Mouse (Mus musculus): ENCODE results near the gene Plxna2. TPM values are rescaled to one million over a fixed set of nuclear protein-coding genes. Genes with fewer than 3 reads are reported as not detected.

The Plxna2 gene
- polyA plus RNA-seq, 2 experiments from 2014 or later = not detected

DNA sequence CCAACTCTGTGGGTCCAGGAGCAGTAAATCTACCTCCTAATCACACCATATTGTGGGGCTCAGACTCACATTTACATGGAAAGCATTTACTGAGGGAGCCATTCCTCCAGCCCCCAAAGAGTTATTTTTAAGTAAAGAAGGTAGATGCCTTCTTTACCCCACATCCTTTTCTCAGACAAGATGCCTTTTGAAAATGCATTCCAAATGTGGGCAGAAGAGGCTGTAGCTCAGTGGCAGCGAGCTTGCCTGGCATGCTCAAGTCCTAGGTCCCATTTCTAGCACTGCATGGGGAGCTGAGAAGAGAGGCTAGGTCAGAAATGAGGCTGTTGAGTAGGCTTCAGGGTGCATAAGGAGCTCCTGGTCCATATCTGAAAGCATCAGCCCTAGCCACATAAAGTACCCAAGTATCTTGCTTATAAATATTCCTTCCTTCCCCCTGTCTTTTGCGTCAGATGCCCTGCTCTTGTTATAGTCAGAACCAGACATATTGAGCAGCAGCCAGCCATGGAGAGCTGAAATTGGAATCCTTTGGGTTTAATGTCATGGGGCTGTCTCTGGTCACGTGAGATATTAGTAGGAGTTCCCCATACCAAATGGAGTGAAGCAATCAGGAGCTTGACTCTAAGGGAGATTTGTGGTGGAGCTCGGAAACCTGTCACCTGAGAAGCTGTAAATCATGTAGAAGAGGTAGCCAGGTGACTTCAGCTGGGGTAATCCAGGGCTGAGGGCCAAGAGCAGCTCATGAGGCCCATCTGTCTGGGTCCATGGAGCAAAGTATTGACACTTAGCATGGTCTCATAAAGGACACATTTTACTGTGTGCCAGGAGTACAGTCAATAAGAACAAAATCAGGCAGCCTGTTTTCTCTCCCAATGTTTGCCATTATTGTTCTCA is 96.4 kb downstream of the Plxna2 start:
- ATAC-seq = no peak

DNA sequence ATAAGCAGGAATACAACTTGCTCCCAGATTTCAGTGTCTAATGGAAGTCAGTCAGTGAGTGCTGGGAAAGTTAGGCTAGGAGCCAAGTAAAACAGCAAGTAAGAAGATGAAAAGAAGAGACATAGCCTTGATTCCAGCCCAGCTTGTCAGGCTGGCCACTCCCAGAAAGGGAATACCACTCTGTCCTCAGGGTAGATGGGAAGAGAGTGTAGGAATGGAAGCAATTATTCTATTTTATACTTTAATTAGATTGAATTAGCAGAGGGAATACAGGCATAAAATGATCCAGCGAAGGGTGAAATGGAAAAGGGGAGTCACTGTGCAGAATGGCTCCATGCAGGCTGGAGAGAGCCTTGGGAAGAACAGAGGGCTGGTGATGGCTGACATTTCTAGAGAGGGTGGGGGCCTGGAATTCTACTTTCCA is 99.4 kb downstream of the Plxna2 start:
- ATAC-seq = no peak

DNA sequence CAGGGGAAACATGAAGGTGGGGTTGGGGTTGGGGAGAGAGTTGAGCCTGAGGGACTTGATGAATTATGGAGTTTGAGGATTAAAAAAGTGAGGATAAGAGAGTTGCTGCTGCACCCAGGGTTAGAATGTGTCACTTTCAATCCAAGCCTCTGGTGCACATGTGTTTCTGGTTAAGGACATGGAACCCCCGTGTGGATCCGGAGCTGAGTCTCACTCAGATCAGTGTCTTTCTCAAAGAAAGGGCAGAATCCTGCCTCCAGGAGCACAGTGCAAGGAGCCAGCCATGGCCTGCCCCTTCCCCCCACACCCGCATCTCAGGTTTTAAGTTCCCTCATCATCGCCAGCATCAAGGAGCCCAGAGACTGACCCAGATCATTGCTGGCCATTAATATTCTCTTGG is 102.4 kb downstream of the Plxna2 start:
- ATAC-seq = no peak

DNA sequence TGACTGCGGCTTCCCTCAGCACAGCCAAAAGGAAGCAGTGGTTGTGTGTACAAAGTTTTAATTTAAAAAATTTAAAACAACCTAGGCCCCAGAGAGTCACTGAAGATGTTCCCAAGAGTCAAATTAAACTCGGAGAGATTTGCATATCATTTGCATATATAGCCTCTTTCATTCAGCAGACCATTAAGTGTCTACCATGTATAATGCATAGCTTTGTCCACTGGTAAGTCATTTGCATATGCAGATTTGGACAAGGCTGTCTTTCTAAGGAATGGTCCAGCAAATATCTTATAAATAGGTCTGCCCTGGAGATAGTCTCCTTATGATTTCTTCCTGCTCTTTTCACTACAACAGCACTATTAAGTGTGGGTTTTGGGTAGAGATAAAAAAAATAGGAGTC is 103.2 kb downstream of the Plxna2 start:
- ATAC-seq = no peak

DNA sequence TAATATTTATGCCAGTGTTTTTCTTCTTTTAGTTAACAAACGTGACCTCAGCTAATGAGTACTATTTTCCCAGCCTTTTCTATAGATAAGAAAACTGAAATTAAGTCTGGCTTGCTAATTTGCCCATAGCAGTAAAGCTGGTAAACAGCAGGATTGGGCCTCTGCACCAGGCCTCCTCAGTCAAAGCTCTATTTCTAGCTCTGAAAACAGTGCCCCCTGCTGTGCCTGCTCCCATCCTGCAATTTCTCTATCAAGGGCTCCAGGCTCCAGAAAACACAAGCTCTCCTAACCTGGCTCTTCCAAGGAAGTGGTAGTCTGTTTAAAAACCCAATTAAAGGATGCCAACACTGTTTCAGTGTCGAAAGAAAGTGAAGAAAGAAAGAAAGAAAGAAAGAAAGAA is 104.3 kb downstream of the Plxna2 start:
- no peak for ATAC-seq

DNA sequence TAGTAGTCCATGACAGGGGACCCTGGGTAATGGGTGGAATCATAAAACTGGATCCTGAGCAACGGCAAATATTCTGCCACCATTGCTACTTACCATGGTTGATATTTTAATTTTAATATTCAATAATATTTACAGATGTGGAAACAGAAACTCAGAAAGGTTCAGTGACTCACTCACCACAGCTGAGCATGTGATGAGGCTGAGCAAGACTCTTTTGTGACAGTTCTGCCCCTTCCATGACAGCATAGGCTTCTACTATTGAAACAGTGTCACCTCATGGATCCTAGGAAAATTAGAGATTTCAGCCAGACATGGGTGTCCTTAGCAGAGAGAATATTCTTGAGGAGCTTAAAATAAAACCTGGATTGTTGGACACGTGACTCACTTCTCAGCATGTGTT is 116.8 kb downstream of the Plxna2 start:
- ATAC-seq = no peak

DNA sequence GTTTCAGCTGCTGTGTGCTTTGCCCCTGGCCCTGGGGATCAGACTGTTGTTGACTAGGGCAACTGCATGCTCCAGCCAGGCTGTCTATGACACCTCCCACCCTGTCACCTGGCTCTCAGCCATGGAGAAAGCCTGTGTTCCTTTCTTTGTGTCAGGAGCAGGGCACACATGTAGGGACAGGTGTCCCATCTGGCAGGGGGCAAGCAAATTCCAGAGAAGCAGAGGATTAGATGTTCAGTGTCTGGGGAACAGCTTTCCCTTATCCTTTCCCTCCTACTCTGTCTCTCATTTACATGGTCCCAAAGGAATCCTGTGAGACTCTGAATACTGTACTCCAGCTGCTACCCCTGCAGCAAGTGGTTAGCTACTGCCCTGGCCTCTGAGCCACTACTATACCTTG is 121.9 kb downstream of the Plxna2 start:
- ATAC-seq = no peak

DNA sequence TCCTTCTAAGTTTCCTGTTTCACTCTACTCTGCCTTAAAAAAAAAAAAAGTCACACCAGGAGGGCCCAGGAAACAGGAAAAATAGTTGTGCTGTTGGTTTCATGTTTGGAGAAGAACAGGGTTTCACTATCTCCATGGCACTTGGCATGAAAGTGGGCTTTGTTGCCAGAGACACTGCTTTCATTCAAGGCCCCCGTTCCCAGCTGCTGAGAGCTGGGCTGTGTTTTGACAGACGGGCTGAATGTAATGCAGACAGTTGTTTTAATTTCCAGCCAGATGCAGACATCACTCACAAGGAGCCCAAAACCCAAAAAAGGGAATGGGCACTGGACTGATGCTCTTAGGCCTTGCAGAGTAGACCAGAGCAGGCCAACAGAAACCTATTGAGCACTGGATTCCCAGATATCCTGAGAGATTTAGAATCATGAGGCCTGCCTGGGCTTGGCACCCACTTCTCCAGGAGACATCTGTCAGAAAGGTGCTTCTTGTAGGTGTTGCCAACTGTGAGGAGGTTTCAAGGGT is 124.9 kb downstream of the Plxna2 start:
- ATAC-seq = no peak

DNA sequence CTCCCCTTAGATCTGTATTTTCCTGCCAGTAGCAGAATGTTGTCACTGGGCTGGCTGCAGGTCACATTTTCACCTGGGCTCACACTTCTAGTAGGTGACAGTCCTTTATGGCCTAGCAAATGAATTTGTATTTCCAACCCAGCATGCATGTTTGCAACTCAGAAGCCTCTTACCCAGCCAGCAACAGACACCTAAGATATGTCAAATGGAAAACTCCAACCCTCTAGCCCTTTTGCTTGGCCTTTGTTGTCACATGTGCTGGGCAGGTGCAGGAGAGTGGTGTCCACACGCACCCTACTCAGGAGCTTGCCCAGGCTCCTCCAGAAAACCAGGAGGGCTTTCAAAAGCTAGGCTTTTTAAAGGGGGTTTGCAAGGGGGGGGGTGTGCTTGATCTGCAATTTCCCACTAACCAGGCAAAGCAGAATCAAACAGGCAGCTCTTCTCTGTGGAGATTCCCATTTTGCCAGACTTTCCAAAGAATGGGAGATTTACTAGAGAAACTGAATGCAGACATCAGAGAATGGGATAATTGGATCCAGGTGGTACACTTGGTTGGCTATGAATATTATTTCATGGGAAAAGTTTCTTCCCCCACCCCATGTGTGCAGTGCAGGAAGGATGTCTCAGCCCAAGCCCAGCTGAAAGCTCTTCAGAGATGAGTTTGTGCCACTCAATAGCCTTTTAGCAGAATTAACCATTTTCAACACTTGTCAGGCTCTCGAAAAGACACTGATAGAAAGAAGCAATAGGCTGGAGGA is 127.3 kb downstream of the Plxna2 start:
- ATAC-seq = no peak

DNA sequence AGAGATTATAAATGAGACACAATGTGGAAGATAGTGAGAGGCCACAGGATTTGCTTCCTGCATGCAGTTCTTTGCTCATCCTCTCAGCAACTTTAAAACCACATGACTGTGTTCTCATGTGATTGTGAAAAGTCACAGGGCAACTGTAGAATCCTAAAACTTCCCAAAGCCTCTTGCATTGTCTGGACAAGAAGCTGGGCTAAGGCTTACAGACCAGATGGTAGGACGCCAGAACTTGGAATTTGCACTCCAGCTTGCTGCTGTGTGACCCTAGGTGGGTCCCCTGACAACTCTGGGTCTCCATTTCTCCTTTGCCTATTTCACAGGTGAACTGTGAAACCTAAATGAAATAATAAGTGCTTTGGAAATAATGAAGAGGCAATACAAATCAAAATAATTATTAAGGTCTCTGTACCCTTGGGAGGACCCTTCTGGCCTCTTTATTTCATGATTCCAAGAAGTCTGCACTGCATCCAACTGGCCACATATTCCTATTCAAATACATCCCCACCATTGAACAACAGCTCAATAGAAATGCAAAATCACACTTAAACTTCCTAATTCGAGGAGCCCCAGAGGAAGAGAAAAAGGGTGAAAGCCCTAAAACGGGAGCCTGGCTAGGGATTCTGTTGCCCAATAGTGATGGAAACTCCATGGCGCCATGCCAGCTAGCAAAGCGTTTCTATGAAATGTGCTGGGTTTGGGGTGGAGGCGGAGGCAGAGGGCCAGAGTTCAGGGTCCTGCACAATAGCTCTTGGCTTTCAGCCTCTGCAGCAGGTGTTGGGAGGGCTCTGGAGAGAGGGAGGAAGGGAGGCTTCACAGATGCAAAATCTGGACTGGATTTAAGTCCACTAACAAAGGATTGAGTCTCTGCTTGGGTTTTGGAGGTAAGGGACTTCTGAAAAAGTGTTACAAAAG is 128.6 kb downstream of the Plxna2 start:
- no peak for ATAC-seq

DNA sequence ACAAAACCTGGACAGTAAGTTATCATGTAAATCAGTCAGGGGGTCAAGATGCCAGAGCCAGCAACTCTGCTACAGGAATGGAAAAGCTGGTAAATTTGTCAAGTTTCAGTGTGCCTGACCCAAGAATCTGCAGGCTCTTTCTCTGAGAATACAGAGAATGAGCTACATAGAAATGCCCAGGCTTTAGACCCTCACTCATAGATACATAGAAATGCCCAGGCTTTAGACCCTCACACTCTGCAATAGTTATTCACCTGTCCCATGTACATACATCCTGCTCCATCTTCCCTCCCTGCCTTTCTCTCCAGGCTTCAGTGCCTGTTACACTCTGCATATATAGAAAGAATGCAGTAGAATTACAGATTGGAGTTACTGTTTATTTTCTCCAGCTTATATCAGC is 129.2 kb downstream of the Plxna2 start:
- ATAC-seq = no peak

DNA sequence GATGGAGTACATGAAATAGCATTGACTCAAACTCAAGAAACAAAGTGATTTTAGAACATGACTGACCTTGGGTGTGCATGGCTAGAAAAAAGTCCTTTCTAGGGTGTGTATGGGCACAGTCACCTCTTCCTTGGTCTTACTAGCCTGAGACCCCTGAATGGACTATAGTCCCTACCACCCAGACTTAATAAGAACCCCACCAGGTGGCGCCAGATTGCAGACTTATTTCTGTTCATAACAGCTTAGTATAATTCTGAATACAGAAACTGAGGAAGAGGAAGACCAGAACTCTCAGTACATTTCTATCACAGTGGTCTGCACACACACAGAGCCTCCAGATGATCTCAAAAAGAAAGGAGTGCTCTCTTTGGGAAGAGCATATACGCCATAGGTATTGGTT is 135.2 kb downstream of the Plxna2 start:
- no peak for ATAC-seq

DNA sequence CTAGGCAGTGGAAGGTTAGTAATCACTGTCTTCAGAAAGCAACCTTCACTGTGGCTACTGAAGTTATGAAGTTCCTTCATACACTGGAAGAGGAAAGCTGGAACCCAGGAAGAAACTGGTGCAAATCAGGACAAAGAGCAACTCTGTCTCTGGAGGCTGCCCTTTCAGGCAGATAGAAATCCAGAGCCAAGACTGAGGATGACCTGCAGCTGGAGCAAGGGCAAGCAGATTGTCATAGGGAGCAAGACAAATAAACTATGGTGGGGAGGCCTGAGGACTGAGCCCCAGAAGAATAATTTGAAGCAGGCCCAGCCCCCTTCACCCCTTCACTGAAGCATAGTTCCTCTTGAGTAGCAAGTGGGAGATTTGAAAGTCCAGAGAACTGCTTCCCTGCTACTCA is 138.0 kb downstream of the Plxna2 start:
- ATAC-seq = no peak

DNA sequence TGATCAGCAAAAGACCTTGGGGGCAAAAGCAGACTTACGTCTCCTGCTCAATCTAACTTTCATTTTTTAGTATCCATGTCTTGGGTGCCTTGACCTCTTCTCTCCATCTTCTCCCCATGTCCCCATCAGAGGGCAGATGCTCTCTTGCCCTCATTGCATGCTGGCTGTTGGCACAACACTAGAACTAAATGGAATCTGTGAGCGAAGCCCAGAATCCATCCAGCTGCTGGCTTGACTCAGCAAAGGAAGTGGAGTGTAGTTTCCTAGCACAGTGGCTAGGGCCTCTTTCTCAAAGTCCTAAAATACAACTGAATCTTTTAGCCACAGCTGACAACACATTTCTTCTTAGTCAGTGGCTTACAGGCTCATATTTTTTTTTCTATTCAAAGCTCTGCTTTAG is 138.4 kb downstream of the Plxna2 start:
- no peak for ATAC-seq

DNA sequence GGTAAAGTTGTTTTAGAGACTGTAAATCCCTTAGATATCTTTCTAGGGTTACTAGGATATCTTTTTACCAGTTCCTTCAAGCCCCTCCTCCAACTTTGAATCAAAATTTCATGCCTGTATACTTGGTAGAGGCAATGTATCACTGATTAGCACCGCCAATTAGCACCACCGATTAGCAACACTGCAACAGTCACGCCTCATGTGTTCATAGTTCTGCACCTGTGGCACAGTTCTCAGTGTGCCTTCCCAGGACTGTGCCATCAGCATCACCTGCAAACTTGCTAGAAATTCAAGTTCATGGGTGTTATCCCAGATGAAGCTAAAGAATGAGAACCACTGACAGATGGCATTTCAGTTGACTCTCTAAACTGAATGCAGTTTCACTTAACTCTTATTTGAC is 138.8 kb downstream of the Plxna2 start:
- ATAC-seq = no peak

DNA sequence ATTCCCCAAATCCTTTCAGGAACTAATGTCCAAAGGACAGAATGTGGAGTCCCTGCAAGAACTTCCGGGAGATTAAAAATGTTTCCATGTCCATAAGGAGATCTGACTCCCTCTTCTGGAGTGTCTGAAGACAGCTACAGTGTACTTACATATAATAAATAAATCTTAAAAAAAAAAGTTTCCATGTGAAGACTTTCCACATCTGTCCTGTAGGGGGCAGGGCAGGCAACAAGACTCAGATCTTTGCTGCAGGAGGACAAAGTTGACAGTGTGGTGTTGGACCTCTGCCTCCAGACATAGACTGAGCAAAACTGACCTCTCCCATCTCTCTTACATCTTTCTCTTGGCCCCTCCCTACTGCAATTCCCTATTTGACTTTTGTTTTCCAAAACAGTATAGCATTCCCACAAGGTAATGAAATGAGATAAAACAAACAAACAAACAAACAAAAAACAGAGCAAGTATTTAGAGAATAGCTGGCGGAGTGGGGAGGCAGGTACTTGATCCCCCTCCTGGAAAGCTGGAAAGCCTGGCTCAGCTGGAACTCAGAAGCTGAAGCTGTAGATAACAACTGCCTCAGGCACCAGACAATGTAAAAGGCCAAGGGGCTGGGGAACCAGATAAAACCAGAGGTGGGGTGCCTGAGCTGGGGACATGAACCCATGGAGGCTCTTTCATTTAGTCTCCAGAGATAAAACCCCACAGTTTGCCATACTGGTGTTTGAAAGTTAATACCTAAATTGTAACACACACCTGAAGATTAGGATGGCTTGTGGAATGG is 143.6 kb downstream of the Plxna2 start:
- no peak for ATAC-seq

DNA sequence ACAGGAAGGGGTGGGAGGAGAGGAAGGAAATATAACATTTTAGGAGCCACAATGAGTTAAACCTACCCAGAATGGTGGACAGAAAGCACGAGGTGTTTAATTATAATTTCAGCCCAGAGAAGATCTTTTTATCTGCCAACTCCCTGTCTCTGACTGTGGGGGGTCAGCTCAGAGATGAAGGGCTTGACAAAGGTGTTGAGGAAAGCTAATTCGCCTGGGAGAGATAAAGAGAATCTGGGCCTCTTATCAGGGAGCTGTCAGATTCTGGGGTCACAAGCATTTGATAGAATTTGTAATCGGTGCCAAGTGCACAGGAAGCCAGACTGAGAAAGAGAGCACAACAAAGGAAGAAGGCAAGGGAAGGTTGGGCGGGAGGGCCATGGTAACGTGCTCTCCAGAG is 144.9 kb downstream of the Plxna2 start:
- ATAC-seq = no peak

DNA sequence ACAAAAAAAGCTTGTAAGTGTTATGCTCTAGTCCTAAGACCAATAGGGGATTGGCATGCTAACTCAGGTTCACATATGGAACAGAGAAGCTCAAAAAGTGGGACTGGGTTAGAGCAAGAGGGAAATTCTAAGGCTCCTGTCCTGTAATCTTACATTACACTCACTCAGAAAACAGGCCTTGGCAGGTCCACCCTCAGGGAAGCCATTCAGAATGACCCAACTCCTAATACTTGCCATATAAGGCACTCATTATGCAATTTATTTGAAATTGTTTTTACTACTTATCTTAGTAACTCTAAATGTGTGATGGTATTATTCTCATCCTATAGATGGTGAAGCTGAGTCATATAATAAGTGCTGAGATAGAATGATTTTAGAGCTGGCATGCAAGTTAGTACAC is 146.9 kb downstream of the Plxna2 start:
- no peak for ATAC-seq

DNA sequence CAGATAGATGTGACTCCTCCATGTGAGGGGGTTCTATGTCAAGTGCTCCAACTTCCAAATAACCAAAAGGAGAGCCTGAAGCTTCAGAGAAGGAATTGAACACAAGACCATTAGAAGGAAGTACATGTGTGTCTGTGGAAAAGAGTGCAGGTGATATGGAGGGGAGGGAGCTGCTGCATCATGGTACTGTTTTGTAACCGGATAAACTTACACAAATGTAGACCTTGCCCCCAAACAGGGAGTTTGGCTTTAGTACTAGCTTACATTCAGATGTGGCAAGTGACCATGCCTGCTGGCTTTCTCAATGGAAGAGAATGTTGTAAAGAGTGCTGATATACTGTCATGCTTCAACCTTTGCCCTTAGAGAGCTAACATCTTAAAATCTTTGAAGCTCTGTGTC is 150.8 kb downstream of the Plxna2 start:
- ATAC-seq = no peak

DNA sequence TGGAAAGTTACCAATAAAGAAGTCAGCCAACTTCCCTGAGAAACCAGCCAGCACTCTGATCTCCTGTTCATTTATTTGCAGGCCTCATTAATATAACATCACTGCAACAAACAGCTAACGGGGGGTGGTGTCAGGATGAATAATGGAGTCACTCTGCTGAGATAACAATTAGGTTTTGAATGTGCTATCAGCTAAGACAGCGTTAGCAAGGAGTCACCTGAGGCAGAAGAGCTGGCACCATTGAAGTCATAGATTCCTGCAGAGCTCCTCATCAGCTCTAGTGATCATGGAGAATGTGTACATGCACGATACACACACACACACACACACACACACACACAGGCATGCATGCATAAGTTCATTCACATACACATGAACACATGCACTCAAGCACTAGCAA is 154.0 kb downstream of the Plxna2 start:
- ATAC-seq = no peak

DNA sequence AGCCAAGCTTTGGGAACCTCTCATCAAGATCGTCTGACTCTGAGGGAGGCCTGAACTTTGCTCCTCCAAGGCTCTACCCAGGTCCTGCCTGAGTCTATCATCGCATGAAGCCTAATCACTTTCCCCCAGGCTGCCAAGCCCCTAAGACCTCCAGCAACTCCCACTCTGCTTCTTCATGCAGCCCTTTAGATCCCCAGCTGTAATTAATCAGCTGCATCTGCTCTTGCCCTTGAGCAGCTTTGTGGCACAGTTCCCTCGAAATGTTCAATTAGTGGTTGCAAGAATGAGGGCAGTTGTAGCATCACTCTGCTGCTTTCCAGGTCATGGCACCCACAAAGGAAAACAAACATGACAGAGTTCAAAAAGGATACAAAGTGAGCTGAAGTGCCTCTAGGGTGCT is 155.9 kb downstream of the Plxna2 start:
- no peak for ATAC-seq

DNA sequence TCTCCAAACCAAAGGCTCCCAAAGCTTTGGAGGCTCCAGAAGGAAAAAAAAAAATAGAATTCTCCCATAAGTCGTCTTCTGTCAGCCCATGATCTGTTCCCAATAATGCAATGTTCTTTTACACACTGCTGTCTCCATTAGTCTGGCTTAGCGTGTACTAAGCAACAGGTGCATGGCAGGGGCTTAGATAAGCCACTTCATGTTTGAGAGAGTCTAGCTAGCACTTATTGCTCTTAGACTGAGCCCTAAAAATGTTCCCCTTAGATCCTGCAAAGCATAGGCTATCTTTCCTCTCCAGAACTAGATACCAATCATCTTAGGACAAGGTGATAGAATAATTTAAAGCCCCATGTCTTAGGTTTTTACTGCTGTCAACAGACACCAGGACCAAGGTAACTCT is 156.3 kb downstream of the Plxna2 start:
- no peak for ATAC-seq

Measured in activated CD4-positive, CD25-positive, alpha-beta regulatory T cell, adult 4 months (primary cell).